Mouse (Mus musculus) erythroblast, adult 5-6 weeks (primary cell): ENCODE measurements around the gene Dock3. TPM values are rescaled to one million over a fixed set of nuclear protein-coding genes. Genes with fewer than 3 reads are reported as not detected.
"Not testable (repeated sequence)": the region's sequence is repeated elsewhere in the genome, so short reads cannot be mapped to it uniquely, and the experiment has no call there.

ENCODE experiments used
- ATAC-seq: replicated peaks from 2 replicates; pipeline ENCODE4 v1.8.0; 2016; ENCODE audit warnings: moderate number of reproducible peaks, mild to moderate bottlenecking, moderate TSS enrichment, inconsistent platforms; ENCODE audit not compliant: poor library complexity, low FRiP score, severe bottlenecking
- total RNA-seq, 2 experiments: library from RNA; stranded (forward) in 1 of 2; stranded (reverse) in 1 of 2; fragments of 150-400 nt in 1 of 2; fragments of 200-764, 138-1000 nt in 1 of 2; gene quantifications; 2 replicates each; pipeline versions ENCODE4 v1.2.3 to v1.2.4; 2015 to 2017; ENCODE audit warnings: low replicate concordance in 2 of 2

Gene Dock3
- total RNA-seq, 2 experiments from 2014 or later = 1.5 TPM; not detected in 1

DNA sequence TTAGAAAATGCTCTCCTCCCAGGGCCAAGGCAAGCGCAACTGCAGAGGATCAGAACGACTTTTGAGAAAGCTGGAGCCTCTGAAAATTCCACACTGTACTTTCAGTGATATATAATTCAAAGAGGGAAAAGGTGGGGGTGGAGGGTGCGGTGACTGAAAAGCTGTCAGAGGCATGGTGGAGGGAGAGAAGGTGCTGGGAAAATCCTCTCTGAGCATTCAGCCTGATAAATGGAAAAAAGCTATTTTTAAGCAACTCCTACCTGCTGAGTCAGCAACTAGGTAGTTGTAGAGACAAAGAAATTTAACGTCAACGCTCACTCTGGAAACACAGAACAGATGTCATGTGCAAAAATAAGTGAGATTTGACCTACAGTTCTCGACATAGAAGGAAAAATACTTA lies 132.2 kb downstream of the Dock3 start:
- ATAC-seq = no peak

DNA sequence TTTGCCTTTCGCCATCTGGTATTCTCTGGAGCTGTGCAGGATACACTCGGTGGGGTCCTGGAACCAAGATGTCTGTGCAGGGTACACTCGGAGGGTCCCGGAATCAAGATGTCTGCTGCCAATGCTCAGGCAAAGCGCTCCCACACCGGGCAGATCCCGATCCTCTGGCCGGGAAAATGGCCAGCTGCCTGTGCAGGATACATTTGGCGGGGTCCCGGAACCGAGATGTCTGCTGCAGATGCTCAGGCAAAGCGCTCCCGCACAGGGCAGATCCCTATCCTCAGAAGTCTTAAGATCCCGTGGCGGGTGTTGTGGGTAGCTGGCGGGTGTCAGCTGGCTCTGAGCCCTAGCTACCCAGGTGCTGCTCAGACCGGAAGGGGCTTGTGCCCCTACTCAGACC lies 142.3 kb downstream of the Dock3 start:
- not testable (repeated sequence) for ATAC-seq

- no peak for ATAC-seq
Measured at GRCm38 (mm10) chr9:107087531-107087930, 144.2 kb downstream of the Dock3 start.

- ATAC-seq = no peak
Measured at GRCm38 (mm10) chr9:107037947-107038346, 193.8 kb downstream of the Dock3 start.

DNA sequence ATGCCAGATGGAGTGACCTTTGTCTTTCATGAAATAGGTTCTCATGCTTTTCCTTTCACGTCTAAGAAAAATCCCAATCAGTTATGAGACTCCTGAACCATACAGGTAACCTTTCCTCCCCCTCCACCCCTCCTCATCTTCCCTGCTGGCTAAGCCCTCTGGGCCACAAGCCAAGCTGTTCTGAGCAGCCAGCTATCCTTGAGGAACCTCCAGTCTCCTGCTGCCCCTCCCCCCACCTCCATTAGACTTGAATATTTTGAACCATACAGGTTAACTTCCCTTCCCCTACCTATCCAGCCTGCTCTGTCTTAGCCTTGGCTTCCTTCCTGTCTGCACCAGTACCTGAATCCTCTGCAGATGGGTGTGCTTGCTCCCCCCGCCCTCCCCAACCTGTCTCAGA lies 204.1 kb downstream of the Dock3 start:
- no peak for ATAC-seq

GRCm38 (mm10) chr9:107009841-107010240 lies 221.9 kb downstream of the Dock3 start:
- ATAC-seq = no peak

DNA sequence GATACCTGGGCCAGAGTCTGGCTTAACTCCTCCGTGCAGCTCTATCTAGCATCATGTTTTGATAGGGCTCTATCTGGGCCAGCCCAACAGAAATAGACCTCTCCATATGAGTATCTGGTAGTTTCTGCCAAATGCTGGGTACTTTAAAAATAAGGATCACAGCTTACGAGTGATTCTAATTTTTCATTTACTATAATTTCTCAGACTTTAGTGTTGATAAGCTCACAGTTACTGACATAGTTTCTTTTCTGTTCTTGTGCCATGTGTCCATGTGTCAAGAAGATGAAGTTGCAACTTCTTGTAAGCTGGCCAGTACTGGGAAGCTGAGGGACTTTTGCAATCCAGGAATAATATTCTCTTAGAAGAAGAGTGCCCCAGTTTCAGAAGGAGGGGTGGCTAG lies 228.5 kb downstream of the Dock3 start:
- no peak for ATAC-seq

GRCm38 (mm10) chr9:106970742-106971141 lies 261.0 kb downstream of the Dock3 start:
- no peak for ATAC-seq

- ATAC-seq = no peak
Measured at GRCm38 (mm10) chr9:106958452-106958851, 273.3 kb downstream of the Dock3 start.

GRCm38 (mm10) chr9:106955486-106955885 lies 276.2 kb downstream of the Dock3 start:
- no peak for ATAC-seq

DNA sequence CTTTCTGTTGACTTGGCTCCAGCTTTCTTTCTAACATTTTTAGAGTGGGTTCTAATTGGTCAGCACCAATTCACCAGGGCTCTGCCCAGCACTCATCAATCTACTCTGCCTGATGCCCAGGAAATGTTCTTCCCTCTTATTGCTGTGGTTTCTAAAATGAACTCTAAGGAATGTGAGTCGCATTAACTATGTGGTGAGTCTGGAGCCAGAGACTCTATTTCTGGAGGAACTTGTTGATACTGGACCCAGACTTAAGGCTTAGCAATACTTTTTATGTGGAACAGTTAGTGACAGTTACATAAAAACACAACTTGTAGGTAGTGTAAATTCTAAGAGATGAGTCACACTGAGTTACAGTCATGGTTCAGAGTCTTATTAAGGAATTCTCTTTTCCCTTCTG lies 296.7 kb downstream of the Dock3 start:
- ATAC-seq = no peak

DNA sequence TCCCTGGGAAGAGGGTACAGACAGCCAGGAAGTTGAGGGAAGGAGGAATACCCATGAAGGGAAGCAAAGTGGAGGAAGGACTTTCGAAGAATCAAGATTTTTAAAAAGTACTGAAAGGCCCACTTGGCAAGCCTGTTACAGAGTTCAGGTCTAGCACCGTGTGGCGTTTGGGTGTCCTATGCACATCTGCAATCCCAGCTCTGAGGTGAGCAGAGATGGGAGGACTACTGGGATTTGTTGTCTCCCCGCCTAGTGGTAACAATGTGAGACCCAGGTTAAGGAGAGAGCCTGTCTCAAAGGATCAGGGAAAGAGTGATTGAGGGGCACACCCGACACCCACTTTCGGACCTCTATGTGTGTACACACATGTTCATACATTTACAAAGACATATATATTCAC lies 316.8 kb downstream of the Dock3 start:
- ATAC-seq = no peak

DNA sequence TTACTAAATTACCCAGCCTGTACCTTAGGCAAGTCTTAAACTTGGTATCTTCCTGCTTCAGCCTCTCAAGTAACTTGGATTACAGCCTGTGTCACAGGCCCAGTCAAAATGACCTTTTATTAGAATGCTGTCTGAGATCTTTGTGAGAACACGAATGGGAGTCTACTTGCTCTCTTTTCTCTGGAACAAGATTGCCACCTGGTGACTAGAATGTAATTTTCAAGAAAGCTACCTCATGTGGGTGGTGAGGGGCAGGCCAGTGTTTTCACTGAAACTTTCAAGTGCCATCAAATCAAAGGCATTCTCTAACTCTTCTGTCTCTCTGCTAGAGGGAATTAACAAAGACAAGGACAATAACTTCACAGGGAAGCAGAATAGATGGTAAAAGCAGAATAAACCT lies 317.9 kb downstream of the Dock3 start:
- ATAC-seq = no peak

- no peak for ATAC-seq
Measured at GRCm38 (mm10) chr9:106911624-106912023, 320.1 kb downstream of the Dock3 start.

DNA sequence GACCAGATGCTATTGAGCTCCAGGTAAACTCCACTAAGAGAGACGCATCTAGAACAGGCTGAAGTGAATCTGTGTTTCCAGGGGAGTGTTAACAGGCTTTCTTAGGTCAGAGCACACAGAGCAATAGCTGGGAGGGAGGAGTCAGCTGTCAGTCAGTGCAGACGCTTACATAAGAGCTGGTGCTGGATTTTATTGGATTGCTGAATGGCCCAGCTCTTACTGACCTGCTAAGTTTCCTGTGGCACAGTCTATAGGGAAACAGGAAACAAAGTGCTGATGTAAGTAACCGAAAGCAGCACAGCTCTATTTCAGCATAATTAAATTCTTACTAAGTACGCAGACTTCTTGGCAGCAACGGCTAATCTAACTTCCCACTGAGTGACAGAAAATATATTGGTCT lies 323.0 kb downstream of the Dock3 start:
- ATAC-seq = no peak

- no peak for ATAC-seq
Measured at GRCm38 (mm10) chr9:106908174-106908573, 323.5 kb downstream of the Dock3 start.

GRCm38 (mm10) chr9:106906597-106906996 lies 325.1 kb downstream of the Dock3 start:
- ATAC-seq = no peak

- peak; percentile 68 for ATAC-seq
Measured at GRCm38 (mm10) chr9:106903791-106904134, 327.9 kb downstream of the Dock3 start.

- no peak for ATAC-seq
Measured at GRCm38 (mm10) chr9:106903099-106903790, 328.5 kb downstream of the Dock3 start.

DNA sequence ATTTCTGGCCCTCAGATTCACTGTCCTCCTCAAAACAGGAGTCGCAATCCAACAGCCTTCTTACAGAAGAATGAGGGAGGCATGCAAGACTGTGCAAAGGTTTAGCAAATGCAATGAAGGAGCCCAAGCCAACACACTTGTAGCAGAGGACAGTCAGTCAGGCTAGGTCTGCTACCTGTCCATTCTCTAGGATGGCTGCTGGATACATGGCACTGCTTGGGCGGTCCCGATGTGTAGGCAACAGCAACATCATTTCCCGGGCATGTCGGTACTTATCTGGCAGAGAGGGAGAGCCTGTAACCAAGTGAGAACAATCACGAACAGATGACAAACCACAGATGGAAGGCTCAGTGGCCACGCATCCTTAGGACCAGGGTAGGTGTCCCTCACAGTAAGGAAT lies 330.1 kb downstream of the Dock3 start:
- ATAC-seq = no peak

DNA sequence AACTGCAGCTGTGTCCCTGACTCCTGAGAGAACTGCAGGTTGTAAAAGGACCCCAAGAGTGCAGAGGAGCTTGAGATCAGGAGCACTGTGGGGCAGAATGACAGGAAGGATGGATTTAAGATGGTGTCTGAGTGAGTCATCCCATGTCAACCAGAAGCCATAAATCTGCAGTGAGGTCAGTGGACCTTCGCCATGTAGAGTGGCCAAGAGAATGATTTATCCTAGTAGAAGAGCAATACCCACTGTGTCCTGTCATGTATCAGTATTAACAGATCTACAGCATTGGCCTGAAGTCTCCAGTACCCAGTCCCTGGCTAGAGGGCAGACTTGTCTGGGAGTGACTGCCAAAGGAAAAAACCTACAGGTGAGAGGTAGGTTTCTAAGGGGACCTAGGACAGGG lies 332.8 kb downstream of the Dock3 start:
- no peak for ATAC-seq

DNA sequence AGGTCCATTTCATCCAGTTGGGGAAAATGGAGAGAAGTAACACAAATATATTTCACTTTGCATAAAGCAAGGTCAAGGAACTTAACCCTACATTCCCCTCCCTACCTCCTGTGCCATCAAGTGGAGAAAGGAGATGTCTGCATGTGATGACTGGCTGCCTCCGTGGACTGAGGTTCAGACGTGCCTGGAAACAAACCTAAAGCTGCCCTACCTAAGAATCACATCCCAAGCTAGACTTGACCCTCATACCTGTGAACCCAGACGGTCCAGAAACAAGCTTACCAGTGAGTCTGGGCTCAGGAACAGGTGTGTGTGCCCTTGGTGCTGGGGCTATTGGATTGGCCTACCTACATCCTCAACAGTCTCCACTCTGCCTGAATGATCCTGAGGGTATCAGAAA lies 338.4 kb downstream of the Dock3 start:
- no peak for ATAC-seq
